Mouse (Mus musculus): ENCODE results near the gene Yjefn3.
"Not testable (repeated sequence)": the region's sequence is repeated elsewhere in the genome, so short reads cannot be mapped to it uniquely, and the experiment has no call there.

Gene Yjefn3

GRCm38 (mm10) chr8:69902163-69903062, at the start of gene Yjefn3, which contains the start of the genes Tssk6 and Ndufa13:
Gene Yjefn3, minus strand, starts transcription at chr8:69902712.
Gene Tssk6, plus strand, starts transcription at chr8:69902184.
Gene Ndufa13, minus strand, starts transcription at chr8:69902558.
- DNase-seq (ENCODE audit: extremely low read depth, low read depth), result no peak

- no peak for DNase-seq (ENCODE audit: extremely low read depth, low read depth)
Observed at GRCm38 (mm10) chr8:69950300-69950699, 47.8 kb upstream of the Yjefn3 start.

- not testable (repeated sequence) for DNase-seq (ENCODE audit: extremely low read depth, low read depth)
Observed at GRCm38 (mm10) chr8:69942495-69942894, 40.0 kb upstream of the Yjefn3 start.

DNA sequence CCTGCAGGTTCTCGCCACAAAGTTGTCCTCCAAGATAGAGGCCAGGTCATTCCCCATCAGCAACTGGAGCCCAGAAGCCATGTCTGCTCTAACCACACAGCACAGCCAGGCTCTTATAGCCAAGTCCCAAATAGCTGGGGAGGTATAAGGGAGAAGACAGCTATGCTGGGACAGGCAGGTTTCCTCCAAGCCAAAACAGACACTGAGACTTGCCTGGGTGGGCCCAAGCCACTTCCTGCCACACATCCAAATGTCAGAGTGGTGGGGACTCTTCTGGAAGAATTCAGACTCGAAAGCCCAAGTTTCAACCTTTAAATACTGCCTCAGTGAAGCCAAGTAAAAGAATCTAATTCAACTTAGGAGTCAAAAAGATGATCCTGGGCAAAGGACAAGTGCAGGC, 37.9 kb upstream of the Yjefn3 start:
- no peak for DNase-seq (ENCODE audit: extremely low read depth, low read depth)

GRCm38 (mm10) chr8:69939633-69940032, 37.1 kb upstream of the Yjefn3 start:
- no peak for DNase-seq (ENCODE audit: extremely low read depth, low read depth)

GRCm38 (mm10) chr8:69938245-69938982, 35.9 kb upstream of the Yjefn3 start:
- peak; percentile 28 for DNase-seq (ENCODE audit: extremely low read depth, low read depth)

GRCm38 (mm10) chr8:69937466-69937865, 35.0 kb upstream of the Yjefn3 start:
- DNase-seq (ENCODE audit: extremely low read depth, low read depth), result no peak

- no peak for DNase-seq (ENCODE audit: extremely low read depth, low read depth)
Observed at GRCm38 (mm10) chr8:69936050-69936794, 33.7 kb upstream of the Yjefn3 start.

- DNase-seq (ENCODE audit: extremely low read depth, low read depth), result no peak
Observed at GRCm38 (mm10) chr8:69935431-69935830, 32.9 kb upstream of the Yjefn3 start.

- DNase-seq (ENCODE audit: extremely low read depth, low read depth), result no peak
Observed at GRCm38 (mm10) chr8:69934582-69934981, 32.1 kb upstream of the Yjefn3 start.

DNA sequence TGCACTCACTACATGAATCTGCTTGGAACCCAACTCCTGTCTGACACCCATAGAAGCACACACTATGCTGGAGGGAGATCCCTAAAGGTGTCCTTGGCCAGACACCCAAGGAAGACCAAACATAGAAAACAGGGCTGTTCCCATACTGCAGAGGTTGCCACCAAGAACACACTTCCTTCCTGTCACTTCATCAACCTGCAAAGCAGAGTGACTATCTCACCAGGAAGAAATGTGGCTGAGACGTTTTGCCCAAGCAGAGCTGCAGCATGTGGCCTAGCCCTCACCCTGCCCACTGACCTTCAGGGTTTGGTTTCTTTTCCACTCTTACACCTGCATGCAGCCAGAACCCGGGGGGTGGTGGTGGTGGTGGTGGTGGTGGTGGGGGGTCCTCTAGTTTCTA, 31.3 kb upstream of the Yjefn3 start:
- no peak for DNase-seq (ENCODE audit: extremely low read depth, low read depth)

- no peak for DNase-seq (ENCODE audit: extremely low read depth, low read depth)
Observed at GRCm38 (mm10) chr8:69926901-69927300, 24.4 kb upstream of the Yjefn3 start.

DNA sequence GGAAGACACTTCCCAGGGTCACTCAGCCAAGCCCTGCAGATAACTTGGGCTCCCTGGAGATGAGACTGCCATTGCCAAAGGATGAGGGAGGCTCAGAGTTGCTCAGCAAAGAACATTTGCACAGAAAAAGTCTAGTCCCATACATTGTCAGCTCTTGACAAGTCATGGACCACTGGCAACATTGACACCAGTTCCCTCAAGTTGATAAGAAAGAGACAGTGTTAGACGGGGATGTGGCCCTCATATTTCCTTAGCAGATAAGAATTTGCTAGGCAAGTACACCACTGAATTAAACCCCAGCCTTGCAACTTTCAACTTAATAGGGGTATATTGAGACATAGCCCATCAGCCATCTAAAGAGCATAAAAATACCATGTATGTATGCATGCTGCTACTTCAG, 21.5 kb upstream of the Yjefn3 start:
- no peak for DNase-seq (ENCODE audit: extremely low read depth, low read depth)

- no peak for DNase-seq (ENCODE audit: extremely low read depth, low read depth)
Observed at GRCm38 (mm10) chr8:69921141-69921540, 18.6 kb upstream of the Yjefn3 start.

GRCm38 (mm10) chr8:69919876-69920662, 17.6 kb upstream of the Yjefn3 start:
- DNase-seq (ENCODE audit: extremely low read depth, low read depth), result peak; percentile 89

- DNase-seq (ENCODE audit: extremely low read depth, low read depth), result peak; percentile 77
Observed at GRCm38 (mm10) chr8:69919010-69919409, 16.5 kb upstream of the Yjefn3 start.

DNA sequence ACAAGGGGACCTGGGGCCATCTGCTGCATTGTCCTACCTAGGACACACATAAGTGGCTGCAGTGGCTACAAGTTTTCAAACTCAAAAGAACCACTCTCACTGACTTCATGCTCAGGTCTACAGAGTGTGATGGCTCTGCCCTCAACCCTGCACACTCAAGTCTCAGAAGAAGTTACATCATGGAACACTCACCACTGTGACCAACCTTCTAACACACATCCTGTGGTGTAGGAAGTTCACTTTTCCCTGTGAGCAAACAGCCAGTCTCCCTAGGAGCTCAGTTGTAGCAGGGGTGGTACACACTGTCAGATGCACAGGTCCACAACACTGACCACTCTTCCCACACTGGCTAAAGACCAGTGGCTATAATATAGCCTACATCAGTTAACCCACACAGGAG, 16.0 kb upstream of the Yjefn3 start:
- DNase-seq (ENCODE audit: extremely low read depth, low read depth), result no peak

DNA sequence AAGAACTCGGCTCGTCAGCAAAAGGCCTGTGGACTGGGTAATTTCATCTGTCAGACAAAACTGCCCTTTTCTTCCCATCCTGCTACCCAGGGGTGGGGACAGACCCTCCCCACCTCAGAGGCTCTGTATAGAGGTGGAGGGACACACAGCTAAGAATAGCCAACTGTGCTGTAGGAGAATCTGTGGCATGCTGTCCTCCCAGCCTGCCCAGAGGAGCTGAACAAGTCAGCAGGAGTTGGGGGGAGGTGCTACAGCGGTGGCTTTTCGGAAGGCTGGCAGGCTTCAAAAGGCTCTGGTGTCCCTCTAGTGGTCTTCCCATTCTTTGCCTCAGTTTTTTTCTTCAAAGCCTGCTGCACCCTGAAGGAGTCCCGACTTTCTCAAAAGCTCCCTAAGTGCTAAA, 13.2 kb upstream of the Yjefn3 start:
- no peak for DNase-seq (ENCODE audit: extremely low read depth, low read depth)

DNA sequence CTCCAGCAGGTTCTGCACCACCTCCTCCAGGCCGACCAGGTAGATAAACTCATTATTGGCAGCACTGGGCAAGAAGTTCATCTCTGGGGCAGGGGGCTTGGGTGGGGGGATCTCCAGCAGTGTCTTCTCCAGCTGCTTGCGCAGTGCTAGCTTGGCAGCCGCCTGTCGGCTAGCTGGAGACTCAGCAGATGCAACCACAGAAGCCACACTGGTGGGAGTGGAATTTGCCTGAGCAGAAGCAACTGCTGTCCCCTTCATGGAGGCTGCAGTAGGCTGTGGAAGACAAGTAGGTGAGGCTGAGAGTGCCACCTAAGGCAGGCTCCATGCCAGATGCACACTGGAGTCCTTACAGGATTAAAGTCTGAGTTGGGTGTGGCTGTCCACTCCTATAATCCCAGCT, 12.0 kb upstream of the Yjefn3 start:
- no peak for DNase-seq (ENCODE audit: extremely low read depth, low read depth)

GRCm38 (mm10) chr8:69912478-69913074, 10.1 kb upstream of the Yjefn3 start:
- DNase-seq (ENCODE audit: extremely low read depth, low read depth), result no peak

Data from MEL-GATA-1-ER (cell line).